ENCODE assay signal across 17 mouse cellular contexts in genomic region chr16:21537312-21537711, GRCm38 (mm10).
A peak's percentile ranks its signal among the peaks of the same experiment; 100 is the strongest.
DNase-seq lines count a peak whose midpoint lies in the region; ATAC-seq and TF ChIP-seq lines count a peak whose summit lies in the region.
"Had no signal": no experiment of that assay in that cellular context is flagged by ENCODE, and none has a peak within 500 bp of the region (broad histone marks: within the 10 kb centered on the region; RNA-seq: fewer than 3 reads in every experiment).

No protein-coding gene starts in this region.

- WGBS in liver, embryonic 14.5 days (ENCODE audit: insufficient replicate concordance): 50% methylated on average over 3 of the region's 3 CpGs
- WGBS in liver, embryonic 11.5 days: 59% methylated on average over 3 of the region's 3 CpGs

- no peak for TF ChIP-seq EP300 in liver, embryonic 14.5 days (IDR thresholded peaks at IDR 0.05; ENCODE audit: low read depth)

- H3K4me2 ChIP-seq in liver, embryonic 14.5 days (ENCODE audit: low read depth): no peak overlapping the region
- no peak overlapping the region for H3K4me2 ChIP-seq in liver, embryonic 11.5 days
- H3K4me2 ChIP-seq: heart, embryonic 12.5 days; hindbrain, embryonic 14.5 days; limb, embryonic 12.5 days; midbrain, embryonic 13.5 days; neural tube, embryonic 12.5 days had no signal

- H3K4me3 ChIP-seq in liver, embryonic 14.5 days (ENCODE audit: insufficient read depth in 1 of 2, low read depth in 2 of 2, low read length in 2 of 2): no peak overlapping the region
- no peak overlapping the region for H3K4me3 ChIP-seq in liver, embryonic 11.5 days (ENCODE audit: low read depth, low read length)
- H3K4me3 ChIP-seq: heart, embryonic 12.5 days; limb, embryonic 12.5 days; midbrain, embryonic 13.5 days; neural tube, embryonic 12.5 days had no signal

- intact Hi-C loops in heart, postnatal 36 days (cut with DNase I): loop anchor here (2.0 kb wide), 1 partner anchor 277 kb away; no protein-coding TSS in a partner anchor

- no peaks in the 10 kb centered on the region for H3K9me3 ChIP-seq in liver, embryonic 14.5 days (ENCODE audit: control insufficient read depth, low read length)
- H3K9me3 ChIP-seq in liver, embryonic 11.5 days (ENCODE audit: control insufficient read depth, low read length): no peaks in the 10 kb centered on the region
- H3K9me3 ChIP-seq: heart, embryonic 12.5 days; limb, embryonic 12.5 days; midbrain, embryonic 13.5 days; neural tube, embryonic 12.5 days had no signal

- DNase-seq in heart, adult 11 months: peak; percentile 22
- DNase-seq in heart, postnatal 36 days: no peak
- DNase-seq in liver, embryonic 14.5 days (ENCODE audit: low read depth in 3 of 3, low spot score in 3 of 3): no peak
- no peak for DNase-seq in liver, embryonic 11.5 days (ENCODE audit: low spot score)
- peak; percentile 28 for DNase-seq in ES-CJ7 (ENCODE audit: low read depth, low spot score)
- peak; percentile 5 for DNase-seq in induced T-regulatory cell, adult 2 months (ENCODE audit: low read depth)
- DNase-seq in layer of hippocampus, postnatal 36 days: no peak
- no peak for DNase-seq in spleen, adult 18-20 months
- DNase-seq: cerebellum, adult 11 months; lung, postnatal 14 days; right cerebral cortex, adult 18-20 months; thymus, postnatal 25 days had no signal

- no peak overlapping the region for H3K27ac ChIP-seq in liver, embryonic 14.5 days
- H3K27ac ChIP-seq in liver, embryonic 11.5 days (ENCODE audit: low read depth, low read length): no peak overlapping the region
- H3K27ac ChIP-seq: hindbrain, embryonic 14.5 days; midbrain, embryonic 13.5 days; neural tube, embryonic 12.5 days had no signal

- no peaks in the 10 kb centered on the region for H3K36me3 ChIP-seq in liver, embryonic 14.5 days (replicated peaks; ENCODE audit: control insufficient read depth, insufficient read depth, low read depth)
- no peaks in the 10 kb centered on the region for H3K36me3 ChIP-seq in liver, embryonic 11.5 days (ENCODE audit: control insufficient read depth, insufficient read depth, low read length)
- H3K36me3 ChIP-seq: neural tube, embryonic 12.5 days had no signal

- TF ChIP-seq CTCF in liver, embryonic 14.5 days (IDR thresholded peaks at IDR 0.05; ENCODE audit: low read depth): peak; percentile 33; the same call in 1 of the 2 replicates

- H3K27me3 ChIP-seq in liver, embryonic 14.5 days (ENCODE audit: control insufficient read depth, insufficient read depth, low read length): no peaks in the 10 kb centered on the region
- no peaks in the 10 kb centered on the region for H3K27me3 ChIP-seq in liver, embryonic 11.5 days (replicated peaks; ENCODE audit: control insufficient read depth, insufficient read depth, low read length)
- H3K27me3 ChIP-seq: heart, embryonic 12.5 days; limb, embryonic 12.5 days; midbrain, embryonic 13.5 days; neural tube, embryonic 12.5 days had no signal

- ATAC-seq in liver, embryonic 14.5 days (ENCODE audit: insufficient read depth): no peak
- ATAC-seq in liver, embryonic 11.5 days (replicated peaks; ENCODE audit: low FRiP score): no peak
- ATAC-seq: midbrain, embryonic 13.5 days had no signal

- peaks cover 0 to 8% of the 10 kb centered on the region in 2 experiments; a peak in 2 of 4 replicates for H3K4me1 ChIP-seq in liver, embryonic 14.5 days (replicated peaks; ENCODE audit: control insufficient read depth in 2 of 2, insufficient read depth in 2 of 2, low read length in 1 of 2)
- peaks cover 3% of the 10 kb centered on the region; the same call in 1 of the 2 replicates for H3K4me1 ChIP-seq in liver, embryonic 11.5 days (replicated peaks; ENCODE audit: control insufficient read depth, insufficient read depth, low read length)
- H3K4me1 ChIP-seq: midbrain, embryonic 13.5 days; neural tube, embryonic 12.5 days had no signal

- H3K9ac ChIP-seq in liver, embryonic 14.5 days (replicated peaks): no peak overlapping the region
- H3K9ac ChIP-seq in liver, embryonic 11.5 days (ENCODE audit: low read depth, low read length): no peak overlapping the region
- H3K9ac ChIP-seq: heart, embryonic 12.5 days; hindbrain, embryonic 14.5 days; limb, embryonic 12.5 days; midbrain, embryonic 13.5 days; neural tube, embryonic 12.5 days had no signal

Comparison
In these comparisons a context has a peak if more than half of its experiments do, and no peak if none do; other contexts are left out.
1. DNase-seq: peak in heart, adult 11 months (single experiment), ES-CJ7 (single experiment) and induced T-regulatory cell, adult 2 months (single experiment); none in heart, postnatal 36 days (0 of 2), liver, embryonic 14.5 days (0 of 3), liver, embryonic 11.5 days (single experiment), layer of hippocampus, postnatal 36 days (0 of 2) and spleen, adult 18-20 months (0 of 2).